Mouse (Mus musculus): ENCODE results near the gene Gadd45g. TPM values are rescaled to one million over a fixed set of nuclear protein-coding genes. Genes with fewer than 3 reads are reported as not detected.

The Gadd45g gene
- polyA plus RNA-seq, 1 experiment, result 180 TPM

- H3K4me3 ChIP-seq (ENCODE audit: insufficient read depth, poor library complexity, severe bottlenecking), result no peak overlapping the region
- TF ChIP-seq MYOG (IDR thresholded peaks at IDR 0.05; ENCODE audit: control insufficient read depth, extremely low read depth, insufficient read length) (no peak), FOSL1 (IDR thresholded peaks at IDR 0.05; ENCODE audit: insufficient read depth, low read length, poor library complexity, severe bottlenecking) (no peak), MAX (IDR thresholded peaks at IDR 0.05) (no peak), CEBPB (IDR thresholded peaks at IDR 0.05; ENCODE audit: low read depth) (no peak), CTCF (IDR thresholded peaks at IDR 0.05; ENCODE audit: control insufficient read depth, insufficient read depth, insufficient read length) (no peak), USF1 (IDR thresholded peaks at IDR 0.05; ENCODE audit: low read depth) (no peak)
- H3K79me2 ChIP-seq (ENCODE audit: control insufficient read depth, insufficient read depth), result no peaks in the 10 kb centered on the region
- H3ac ChIP-seq (ENCODE audit: control insufficient read depth, insufficient read length, low read depth), result no peak overlapping the region
- H3K79me3 ChIP-seq (ENCODE audit: low read depth), result no peaks in the 10 kb centered on the region
- no peaks in the 10 kb centered on the region for H3K27me3 ChIP-seq (ENCODE audit: control insufficient read depth, insufficient read depth, insufficient read length)
- no peaks in the 10 kb centered on the region for H3K36me3 ChIP-seq (ENCODE audit: control insufficient read depth, insufficient read depth)
Measured at GRCm38 (mm10) chr13:51837402-51837801, 9.1 kb upstream of the Gadd45g start.

- Histone ChIP-seq H3ac (ENCODE audit: control insufficient read depth, insufficient read length, low read depth) (no peak overlapping the region), H3K36me3 (ENCODE audit: control insufficient read depth, insufficient read depth) (no peaks in the 10 kb centered on the region), H3K79me3 (ENCODE audit: low read depth) (no peaks in the 10 kb centered on the region), H3K79me2 (ENCODE audit: control insufficient read depth, insufficient read depth) (no peaks in the 10 kb centered on the region), H3K4me3 (ENCODE audit: insufficient read depth, poor library complexity, severe bottlenecking) (no peak overlapping the region), H3K27me3 (ENCODE audit: control insufficient read depth, insufficient read depth, insufficient read length) (no peaks in the 10 kb centered on the region)
- TF ChIP-seq CTCF (IDR thresholded peaks at IDR 0.05; ENCODE audit: control insufficient read depth, insufficient read depth, insufficient read length) (peak; percentile 37), MAX (IDR thresholded peaks at IDR 0.05) (no peak)
Measured at GRCm38 (mm10) chr13:51839250-51840026, 7.0 kb upstream of the Gadd45g start.

DNA sequence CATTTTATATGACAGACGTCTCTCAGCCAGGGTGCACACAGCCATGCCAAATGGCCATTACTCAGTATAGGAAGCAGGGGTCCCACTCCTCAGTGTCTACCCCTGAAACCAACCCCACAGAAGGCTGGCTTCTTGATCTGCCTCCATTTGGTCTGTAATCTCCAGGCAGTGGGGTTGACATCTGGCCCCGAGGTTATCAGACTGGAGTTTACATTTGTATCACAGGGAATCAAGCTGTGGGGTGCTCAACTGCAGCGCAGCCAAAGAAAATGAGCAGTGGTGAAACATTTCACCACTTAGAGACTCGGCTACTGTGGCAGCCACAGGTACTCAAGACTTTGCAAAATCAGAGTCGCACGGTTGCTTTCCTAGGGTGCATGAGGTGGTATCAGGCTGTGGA lies 5.8 kb upstream of the Gadd45g start:
- no peaks in the 10 kb centered on the region for H3K36me3 ChIP-seq (ENCODE audit: control insufficient read depth, insufficient read depth)
- H3K79me2 ChIP-seq (ENCODE audit: control insufficient read depth, insufficient read depth), result peaks cover 1% of the 10 kb centered on the region
- no peak overlapping the region for H3ac ChIP-seq (ENCODE audit: control insufficient read depth, insufficient read length, low read depth)
- no peaks in the 10 kb centered on the region for H3K27me3 ChIP-seq (ENCODE audit: control insufficient read depth, insufficient read depth, insufficient read length)
- H3K79me3 ChIP-seq (ENCODE audit: low read depth), result no peaks in the 10 kb centered on the region
- no peak overlapping the region for H3K4me3 ChIP-seq (ENCODE audit: insufficient read depth, poor library complexity, severe bottlenecking)
- no peak for TF ChIP-seq CEBPB (IDR thresholded peaks at IDR 0.05; ENCODE audit: low read depth)
- no peak for TF ChIP-seq MAX (IDR thresholded peaks at IDR 0.05)
- TF ChIP-seq CTCF (IDR thresholded peaks at IDR 0.05; ENCODE audit: control insufficient read depth, insufficient read depth, insufficient read length), result no peak
- no peak for TF ChIP-seq MYOD1 (IDR thresholded peaks at IDR 0.05; ENCODE audit: control insufficient read depth, insufficient read length, low read depth)
- TF ChIP-seq USF1 (IDR thresholded peaks at IDR 0.05; ENCODE audit: low read depth), result no peak
- TF ChIP-seq MYOG (IDR thresholded peaks at IDR 0.05; ENCODE audit: control insufficient read depth, extremely low read depth, insufficient read length), result no peak
- no peak for TF ChIP-seq FOSL1 (IDR thresholded peaks at IDR 0.05; ENCODE audit: insufficient read depth, low read length, poor library complexity, severe bottlenecking)

DNA sequence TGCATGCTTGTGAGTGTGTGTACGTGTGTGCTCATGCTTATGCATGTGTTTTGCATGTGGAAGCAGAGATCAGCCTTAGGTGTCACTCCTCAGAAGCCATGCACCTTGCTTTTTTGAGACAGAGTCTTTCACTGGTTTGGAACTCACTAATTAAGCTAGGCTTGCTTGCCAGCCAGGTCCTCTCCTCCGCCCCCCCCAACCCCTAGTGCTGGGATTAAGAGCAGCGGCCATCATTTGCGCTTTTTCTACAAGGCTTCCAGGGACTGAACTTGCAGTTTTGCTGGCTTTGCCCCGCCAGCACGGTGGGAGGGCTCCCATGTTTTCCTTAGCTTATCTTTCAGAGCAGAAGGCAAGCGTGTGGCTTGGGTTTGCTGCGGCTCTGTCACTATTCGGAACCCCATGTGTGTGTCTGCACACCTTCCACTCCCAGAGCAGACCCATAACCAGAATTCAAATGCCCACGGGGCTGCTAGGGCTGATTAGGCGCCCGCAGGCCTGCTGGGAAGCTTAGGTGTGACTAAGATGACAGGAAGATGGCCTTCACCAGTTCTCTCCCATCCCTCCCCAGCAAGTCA lies 4.8 kb upstream of the Gadd45g start:
- H3K4me3 ChIP-seq (ENCODE audit: insufficient read depth, poor library complexity, severe bottlenecking), result no peak overlapping the region
- TF ChIP-seq CEBPB (IDR thresholded peaks at IDR 0.05; ENCODE audit: low read depth), result no peak
- TF ChIP-seq CTCF (IDR thresholded peaks at IDR 0.05; ENCODE audit: control insufficient read depth, insufficient read depth, insufficient read length), result no peak
- no peak for TF ChIP-seq MAX (IDR thresholded peaks at IDR 0.05)
- TF ChIP-seq MYOD1 (IDR thresholded peaks at IDR 0.05; ENCODE audit: control insufficient read depth, insufficient read length, low read depth), result no peak
- TF ChIP-seq FOSL1 (IDR thresholded peaks at IDR 0.05; ENCODE audit: insufficient read depth, low read length, poor library complexity, severe bottlenecking), result no peak
- TF ChIP-seq USF1 (IDR thresholded peaks at IDR 0.05; ENCODE audit: low read depth), result no peak
- TF ChIP-seq MYOG (IDR thresholded peaks at IDR 0.05; ENCODE audit: control insufficient read depth, extremely low read depth, insufficient read length), result no peak
- H3K79me2 ChIP-seq (ENCODE audit: control insufficient read depth, insufficient read depth), result peaks cover 10% of the 10 kb centered on the region
- peaks cover 1% of the 10 kb centered on the region for H3K79me3 ChIP-seq (ENCODE audit: low read depth)
- H3K36me3 ChIP-seq (ENCODE audit: control insufficient read depth, insufficient read depth), result no peaks in the 10 kb centered on the region
- no peaks in the 10 kb centered on the region for H3K27me3 ChIP-seq (ENCODE audit: control insufficient read depth, insufficient read depth, insufficient read length)
- H3ac ChIP-seq (ENCODE audit: control insufficient read depth, insufficient read length, low read depth), result no peak overlapping the region

- TF ChIP-seq MYOD1 (IDR thresholded peaks at IDR 0.05; ENCODE audit: control insufficient read depth, insufficient read length, low read depth) (peak; percentile 2), CEBPB (IDR thresholded peaks at IDR 0.05; ENCODE audit: low read depth) (no peak)
- Histone ChIP-seq H3K36me3 (ENCODE audit: control insufficient read depth, insufficient read depth) (peaks cover under 1% of the 10 kb centered on the region), H3K79me2 (ENCODE audit: control insufficient read depth, insufficient read depth) (peaks cover 16% of the 10 kb centered on the region), H3K4me3 (ENCODE audit: insufficient read depth, poor library complexity, severe bottlenecking) (no peak overlapping the region), H3K27me3 (ENCODE audit: control insufficient read depth, insufficient read depth, insufficient read length) (no peaks in the 10 kb centered on the region), H3ac (ENCODE audit: control insufficient read depth, insufficient read length, low read depth) (no peak overlapping the region), H3K79me3 (ENCODE audit: low read depth) (peaks cover 7% of the 10 kb centered on the region)
Measured at GRCm38 (mm10) chr13:51842191-51842590, 4.3 kb upstream of the Gadd45g start.

GRCm38 (mm10) chr13:51842773-51843172 lies 3.7 kb upstream of the Gadd45g start:
- no peak for TF ChIP-seq USF1 (IDR thresholded peaks at IDR 0.05; ENCODE audit: low read depth)
- TF ChIP-seq FOSL1 (IDR thresholded peaks at IDR 0.05; ENCODE audit: insufficient read depth, low read length, poor library complexity, severe bottlenecking), result no peak
- TF ChIP-seq CTCF (IDR thresholded peaks at IDR 0.05; ENCODE audit: control insufficient read depth, insufficient read depth, insufficient read length), result no peak
- no peak for TF ChIP-seq MYOG (IDR thresholded peaks at IDR 0.05; ENCODE audit: control insufficient read depth, extremely low read depth, insufficient read length)
- TF ChIP-seq CEBPB (IDR thresholded peaks at IDR 0.05; ENCODE audit: low read depth), result no peak
- no peak for TF ChIP-seq MYOD1 (IDR thresholded peaks at IDR 0.05; ENCODE audit: control insufficient read depth, insufficient read length, low read depth)
- no peak for TF ChIP-seq MAX (IDR thresholded peaks at IDR 0.05)
- Histone ChIP-seq H3K79me3 (ENCODE audit: low read depth) (peaks cover 13% of the 10 kb centered on the region), H3K79me2 (ENCODE audit: control insufficient read depth, insufficient read depth) (peaks cover 22% of the 10 kb centered on the region), H3K36me3 (ENCODE audit: control insufficient read depth, insufficient read depth) (peaks cover 7% of the 10 kb centered on the region), H3ac (ENCODE audit: control insufficient read depth, insufficient read length, low read depth) (no peak overlapping the region), H3K4me3 (ENCODE audit: insufficient read depth, poor library complexity, severe bottlenecking) (no peak overlapping the region), H3K27me3 (ENCODE audit: control insufficient read depth, insufficient read depth, insufficient read length) (no peaks in the 10 kb centered on the region)
